Mouse (Mus musculus) induced T-regulatory cell, adult 2 months (primary cell): ENCODE results near the gene Mpi.

Experiments
- DNase-seq: peaks from one replicate; pipeline ENCODE4 v3.0.0-alpha.2; 2012; ENCODE audit warnings: low read depth

The Mpi gene

GRCm38 (mm10) chr9:57552139-57552887, at the start of gene Mpi:
TSS of gene Mpi (minus strand) at chr9:57552763.
- peak; percentile 62 for DNase-seq

- DNase-seq: no peak
These were observed 49.5 kb upstream of the Mpi start for GRCm38 (mm10) chr9:57602098-57602497.

GRCm38 (mm10) chr9:57601353-57601706, 48.8 kb upstream of the Mpi start:
- no peak for DNase-seq

GRCm38 (mm10) chr9:57600620-57601352, 48.2 kb upstream of the Mpi start:
- no peak for DNase-seq

- no peak for DNase-seq
These were observed 46.4 kb upstream of the Mpi start for GRCm38 (mm10) chr9:57598851-57599563.

GRCm38 (mm10) chr9:57597929-57598382, 45.4 kb upstream of the Mpi start:
- no peak for DNase-seq

- DNase-seq: no peak
These were observed 44.7 kb upstream of the Mpi start for GRCm38 (mm10) chr9:57597265-57597664.

- DNase-seq: no peak
These were observed 41.6 kb upstream of the Mpi start for GRCm38 (mm10) chr9:57594174-57594509.

GRCm38 (mm10) chr9:57593454-57594173, 41.1 kb upstream of the Mpi start:
- DNase-seq: no peak

- peak; percentile 24 for DNase-seq
These were observed 38.2 kb upstream of the Mpi start for GRCm38 (mm10) chr9:57590726-57591125.

- peak; percentile 87 for DNase-seq
These were observed 36.9 kb upstream of the Mpi start, which contains the start of gene Ulk3 for GRCm38 (mm10) chr9:57589224-57590126. TSS of gene Ulk3 (plus strand) at chr9:57589452.

- peak; percentile 67 for DNase-seq
These were observed 32.4 kb upstream of the Mpi start for GRCm38 (mm10) chr9:57584991-57585390.

- DNase-seq: peak; percentile 65
These were observed 24.7 kb upstream of the Mpi start for GRCm38 (mm10) chr9:57577144-57577849.

- no peak for DNase-seq
These were observed 23.0 kb upstream of the Mpi start for GRCm38 (mm10) chr9:57575577-57575976.

- no peak for DNase-seq
These were observed 21.8 kb upstream of the Mpi start for GRCm38 (mm10) chr9:57574397-57574796.

- DNase-seq: no peak
These were observed 15.9 kb upstream of the Mpi start for GRCm38 (mm10) chr9:57568500-57568899.

GRCm38 (mm10) chr9:57566846-57567245, 14.3 kb upstream of the Mpi start:
- no peak for DNase-seq

GRCm38 (mm10) chr9:57565741-57566221, 13.2 kb upstream of the Mpi start:
- no peak for DNase-seq

- DNase-seq: no peak
These were observed 12.0 kb upstream of the Mpi start for GRCm38 (mm10) chr9:57564609-57565008.

- DNase-seq: peak; percentile 39
These were observed 10.4 kb upstream of the Mpi start for GRCm38 (mm10) chr9:57562896-57563372.
